Mouse (Mus musculus) liver, embryonic 14.5 days (tissue): ENCODE measurements around the gene Cdk11b. TPM values are rescaled to one million over a fixed set of nuclear protein-coding genes. Genes with fewer than 3 reads are reported as not detected.
A peak's percentile ranks its signal among the peaks of the same experiment; 100 is the strongest.

ENCODE experiments used
- ATAC-seq: fragments of 200-750 bp; cut with Nextera tagmentation; 2 replicates; pipeline ENCODE4 v1.8.0; 2017; ENCODE audit warnings: moderate number of reproducible peaks, mild to moderate bottlenecking, moderate library complexity; ENCODE audit not compliant: insufficient read depth
- DNase-seq, 3 experiments: peaks; one replicate each; pipeline ENCODE4 v3.0.0-alpha.2; 2012 to 2013; ENCODE audit warnings: low read depth in 3 of 3, low spot score in 3 of 3
- H3K27ac ChIP-seq: fragments of 300-500 bp; sonication (generic); 2 replicates; pipeline ENCODE4 v1.5.1; 2014; ENCODE audit warnings: moderate library complexity, mild to moderate bottlenecking, control low read depth, inconsistent platforms
- H3K27me3 ChIP-seq: fragments of 300-500 bp; sonication (generic); 2 replicates; pipeline ENCODE4 v1.6.1; 2014; ENCODE audit warnings: mild to moderate bottlenecking, low read length, moderate library complexity; ENCODE audit not compliant: control insufficient read depth, insufficient read depth
- H3K36me3 ChIP-seq: fragments of 300-500 bp; sonication (generic); replicated peaks from 2 replicates; pipeline ENCODE4 v1.6.1; 2014; ENCODE audit warnings: low read depth; ENCODE audit not compliant: control insufficient read depth, insufficient read depth
- H3K4me1 ChIP-seq, 2 experiments: fragments of 200-500 bp in 1 of 2; fragments of 300-500 bp in 1 of 2; sonication (generic) in 1 of 2; replicated peaks; 2 replicates each; pipeline ENCODE4 v1.6.1; 2012 to 2014; ENCODE audit warnings: antibody characterized with exemption in 1 of 2, inconsistent platforms in 1 of 2, low read length in 1 of 2; ENCODE audit not compliant: control insufficient read depth in 2 of 2, insufficient read depth in 2 of 2
- H3K4me2 ChIP-seq: fragments of 300-500 bp; sonication (generic); 2 replicates; pipeline ENCODE4 v1.6.1; 2014; ENCODE audit warnings: low read depth, mild to moderate bottlenecking, control low read depth, moderate library complexity
- H3K4me3 ChIP-seq, 2 experiments: fragments of 200-500 bp in 1 of 2; fragments of 300-500 bp in 1 of 2; sonication (generic) in 1 of 2; 2 replicates each; pipeline ENCODE4 v1.5.1; 2012 to 2014; ENCODE audit warnings: low read depth in 2 of 2, low read length in 2 of 2, mild to moderate bottlenecking in 2 of 2, control low read depth in 1 of 2, inconsistent platforms in 1 of 2, moderate library complexity in 1 of 2; ENCODE audit not compliant: insufficient read depth in 1 of 2
- H3K9ac ChIP-seq: fragments of 300-500 bp; sonication (generic); replicated peaks from 2 replicates; pipeline ENCODE4 v1.6.1; 2014; ENCODE audit warnings: mild to moderate bottlenecking, control low read depth, moderate library complexity
- H3K9me3 ChIP-seq: fragments of 300-500 bp; sonication (generic); 2 replicates; pipeline ENCODE4 v1.6.1; 2016; ENCODE audit warnings: low read length, mixed read lengths; ENCODE audit not compliant: control insufficient read depth
- CTCF ChIP-seq: IDR thresholded peaks from 2 replicates; pipeline ENCODE4 v1.5.1; 2016; ENCODE audit warnings: antibody characterized with exemption, low read depth, control low read depth
- EP300 ChIP-seq: IDR thresholded peaks from 2 replicates; pipeline ENCODE4 v1.6.1; 2016; ENCODE audit warnings: antibody characterized with exemption, low read depth
- WGBS: fragments of 180-500 bp; shearing (Covaris S2); extraction: QIAGEN DNeasy Blood & Tissue Kit; methylation state at CpG from one replicate; pipeline ENCODE4 v1.1.7; 2014; ENCODE audit not compliant: insufficient replicate concordance; 5-methylcytosine and 5-hydroxymethylcytosine counted together
- polyA plus RNA-seq, 2 experiments: library from polyadenylated mRNA; depleted of rRNA in 1 of 2; stranded (reverse) in 1 of 2; unstranded in 1 of 2; fragments of >200 nt; fragmentation: Nextera tagmentation in 1 of 2; extraction: Ambion mirVana in 1 of 2; gene quantifications; 2 replicates each; pipeline versions ENCODE4 v1.2.1 to v1.2.3; 2012 to 2014

Cdk11b gene
- polyA plus RNA-seq, 2 experiments = 16.3 to 21.4 TPM

DNA sequence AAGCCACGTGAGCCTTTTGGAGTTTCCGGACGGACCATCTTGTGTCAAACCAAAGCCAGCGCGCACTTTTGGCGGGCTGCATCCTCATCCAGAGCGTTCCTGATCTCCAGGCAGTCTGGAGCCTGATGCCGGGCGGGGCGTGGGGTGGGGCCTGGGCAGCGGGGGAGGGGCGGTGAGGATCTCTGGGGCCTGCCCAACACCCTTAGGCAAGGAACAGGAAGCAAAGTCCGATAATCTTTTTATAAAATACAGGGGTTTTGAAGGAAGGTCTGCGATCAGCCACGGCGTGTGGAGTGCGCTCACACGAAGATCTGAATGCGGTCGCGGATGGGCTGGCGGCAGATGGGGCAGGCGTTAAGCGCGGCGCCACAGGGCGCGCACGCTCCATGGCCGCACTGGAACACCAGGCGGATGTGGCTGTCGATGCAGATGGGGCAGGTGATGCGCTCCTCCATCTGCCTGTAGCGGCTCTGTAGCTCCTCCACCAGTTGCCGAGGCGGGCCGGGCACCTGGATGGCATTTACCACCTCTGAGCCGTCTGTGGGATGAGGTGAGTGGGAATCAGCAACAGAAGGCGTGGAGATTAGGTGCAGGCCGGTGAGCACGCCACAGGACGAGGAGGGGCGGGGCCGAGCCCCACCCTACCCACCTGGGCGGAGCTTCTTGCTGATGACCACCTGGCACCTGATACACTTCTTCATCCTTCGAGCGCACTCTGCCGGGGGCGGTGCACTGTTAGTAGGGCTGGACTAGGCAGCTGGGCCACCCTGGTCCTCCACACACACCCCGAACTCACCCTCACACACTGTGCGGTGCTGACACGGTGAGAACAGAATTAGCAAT, 30.0 kb downstream of the Cdk11b start:
- ATAC-seq = peak; percentile 19; the same call in 1 of the 2 replicates
- no peak for DNase-seq
- Histone ChIP-seq H3K9ac (no peak overlapping the region), H3K27ac (no peak overlapping the region), H3K27me3 (peaks cover 39% of the 10 kb centered on the region), H3K9me3 (no peaks in the 10 kb centered on the region), H3K4me2 (peak overlapping the region; percentile 59), H3K36me3 (peaks cover 7% of the 10 kb centered on the region), H3K4me3 (peak overlapping the region; percentile 27 to 35), H3K4me1 (no peaks in the 10 kb centered on the region)
- TF ChIP-seq CTCF = no peak
- TF ChIP-seq EP300 = no peak
- WGBS = 5% methylated on average over 52 of the region's 52 CpGs

DNA sequence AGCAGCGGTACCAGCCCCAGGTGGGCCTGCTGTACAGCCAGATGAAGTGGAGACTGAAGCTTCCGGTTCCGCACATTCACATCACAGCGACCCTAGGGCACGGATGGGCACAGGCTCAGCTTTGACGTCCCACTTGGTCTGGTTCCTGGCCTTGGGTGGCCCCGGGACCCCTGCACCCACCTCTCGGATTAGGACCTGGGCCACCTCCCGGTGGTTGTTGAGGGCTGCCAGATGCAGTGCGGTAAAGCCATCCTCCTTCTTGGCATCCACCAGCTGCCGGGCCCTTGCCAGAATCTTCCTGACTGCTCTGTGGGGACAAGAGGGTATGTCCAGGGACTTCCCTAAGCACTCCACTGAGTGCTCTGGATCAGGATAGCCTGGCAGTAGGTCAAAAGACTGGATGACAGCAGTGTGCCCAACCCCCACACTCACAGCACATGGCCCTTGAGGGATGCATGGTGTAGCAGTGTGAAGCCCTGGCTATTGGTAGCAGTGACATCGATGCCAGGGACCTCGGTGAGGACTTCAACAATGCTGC, 31.6 kb downstream of the Cdk11b start:
- WGBS = 82% methylated on average over 13 of the region's 13 CpGs
- no peak overlapping the region for H3K4me2 ChIP-seq
- no peak for DNase-seq
- H3K9me3 ChIP-seq = no peaks in the 10 kb centered on the region
- no peak overlapping the region for H3K9ac ChIP-seq
- H3K4me3 ChIP-seq = no peak overlapping the region
- H3K27ac ChIP-seq = no peak overlapping the region
- TF ChIP-seq EP300 (no peak), CTCF (no peak)
- peaks cover 39% of the 10 kb centered on the region for H3K27me3 ChIP-seq
- H3K4me1 ChIP-seq = no peaks in the 10 kb centered on the region
- no peak for ATAC-seq
- H3K36me3 ChIP-seq = no peaks in the 10 kb centered on the region

DNA sequence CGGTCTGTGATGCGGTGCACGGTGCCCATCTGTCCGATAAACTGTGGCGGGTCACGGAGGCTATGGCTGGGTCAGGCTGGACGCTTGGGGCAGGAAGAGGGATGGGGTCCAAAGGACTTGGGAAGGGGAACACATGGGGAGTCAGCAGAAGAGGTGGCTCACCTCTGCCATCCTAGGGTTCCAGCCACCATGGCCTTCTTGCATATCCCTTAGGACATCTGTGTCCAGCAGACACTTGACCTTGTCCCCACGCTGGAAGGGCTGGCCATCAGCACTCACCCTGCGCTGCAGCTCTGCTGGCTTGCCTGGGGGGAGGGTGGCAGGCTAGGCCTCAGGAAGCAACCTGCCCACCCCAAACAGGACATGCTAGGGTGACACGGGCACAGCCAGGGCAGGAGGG, 34.3 kb downstream of the Cdk11b start:
- no peak overlapping the region for H3K27ac ChIP-seq
- peaks cover 13% of the 10 kb centered on the region for H3K27me3 ChIP-seq
- no peak overlapping the region for H3K4me2 ChIP-seq
- DNase-seq (no peak), ATAC-seq (no peak)
- no peaks in the 10 kb centered on the region for H3K4me1 ChIP-seq
- H3K4me3 ChIP-seq = no peak overlapping the region
- H3K9ac ChIP-seq = no peak overlapping the region
- WGBS = 79% methylated on average over 10 of the region's 10 CpGs
- no peaks in the 10 kb centered on the region for H3K36me3 ChIP-seq
- TF ChIP-seq CTCF = no peak
- no peak for TF ChIP-seq EP300
- no peaks in the 10 kb centered on the region for H3K9me3 ChIP-seq

DNA sequence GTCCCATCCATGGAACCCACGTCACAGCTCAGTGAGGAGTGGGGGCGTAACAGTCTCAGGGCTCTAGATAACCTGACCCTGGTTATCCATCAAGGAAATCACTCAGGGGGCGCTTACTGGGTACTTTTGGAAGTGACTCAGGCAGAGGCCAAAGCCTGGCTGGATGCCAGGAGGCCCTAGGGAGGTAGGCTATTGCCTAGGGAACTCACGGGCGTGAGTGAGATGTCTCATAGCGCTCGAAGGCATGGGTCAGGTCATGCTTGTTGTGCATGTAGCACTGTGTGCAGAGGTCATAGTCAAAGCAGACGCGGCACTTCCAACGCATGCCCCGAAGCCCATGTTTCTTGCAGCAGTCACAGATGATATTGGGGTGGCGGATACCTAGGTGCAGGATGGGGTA, 36.0 kb downstream of the Cdk11b start:
- DNase-seq (no peak), ATAC-seq (no peak)
- Histone ChIP-seq H3K4me2 (no peak overlapping the region), H3K27ac (no peak overlapping the region), H3K36me3 (no peaks in the 10 kb centered on the region), H3K9me3 (no peaks in the 10 kb centered on the region), H3K9ac (no peak overlapping the region), H3K27me3 (no peaks in the 10 kb centered on the region), H3K4me3 (no peak overlapping the region), H3K4me1 (no peaks in the 10 kb centered on the region)
- TF ChIP-seq EP300 = no peak
- no peak for TF ChIP-seq CTCF
- 76% methylated on average over 12 of the region's 12 CpGs for WGBS

DNA sequence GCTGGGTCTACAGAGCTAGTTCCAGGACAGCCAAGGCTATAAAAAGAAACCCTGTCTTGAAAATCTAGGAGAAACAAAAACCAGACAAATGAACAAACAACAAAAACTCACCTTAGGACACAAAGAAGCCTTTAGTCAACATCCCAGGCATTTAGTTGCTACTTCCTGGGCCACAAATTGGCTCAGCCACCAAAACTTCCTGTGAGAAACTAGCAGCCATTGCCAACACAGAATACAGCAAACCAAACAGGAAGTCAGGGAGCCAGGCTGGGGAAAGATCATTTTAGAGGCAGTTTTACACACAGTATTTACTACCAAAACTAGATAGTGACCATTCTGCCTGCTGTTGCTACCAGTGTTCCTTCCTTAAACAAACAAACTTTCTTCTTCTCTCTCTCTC, 42.2 kb downstream of the Cdk11b start:
- no peak overlapping the region for H3K4me2 ChIP-seq
- ATAC-seq = no peak
- no peak overlapping the region for H3K4me3 ChIP-seq
- H3K9ac ChIP-seq = no peak overlapping the region
- no peak for TF ChIP-seq EP300
- TF ChIP-seq CTCF = no peak
- no peaks in the 10 kb centered on the region for H3K9me3 ChIP-seq
- no peak overlapping the region for H3K27ac ChIP-seq
- no peaks in the 10 kb centered on the region for H3K36me3 ChIP-seq
- H3K4me1 ChIP-seq = peaks cover 3 to 9% of the 10 kb centered on the region in 2 experiments; a peak in 2 of 4 replicates
- no peak for DNase-seq
- no peaks in the 10 kb centered on the region for H3K27me3 ChIP-seq
